Mouse (Mus musculus): ENCODE measurements around the gene Hoxa4. TPM values are rescaled to one million over a fixed set of nuclear protein-coding genes. Genes with fewer than 3 reads are reported as not detected.

Hoxa4 gene
- polyA plus RNA-seq, 1 experiment from 2014 or later, result 0.29 TPM

DNA sequence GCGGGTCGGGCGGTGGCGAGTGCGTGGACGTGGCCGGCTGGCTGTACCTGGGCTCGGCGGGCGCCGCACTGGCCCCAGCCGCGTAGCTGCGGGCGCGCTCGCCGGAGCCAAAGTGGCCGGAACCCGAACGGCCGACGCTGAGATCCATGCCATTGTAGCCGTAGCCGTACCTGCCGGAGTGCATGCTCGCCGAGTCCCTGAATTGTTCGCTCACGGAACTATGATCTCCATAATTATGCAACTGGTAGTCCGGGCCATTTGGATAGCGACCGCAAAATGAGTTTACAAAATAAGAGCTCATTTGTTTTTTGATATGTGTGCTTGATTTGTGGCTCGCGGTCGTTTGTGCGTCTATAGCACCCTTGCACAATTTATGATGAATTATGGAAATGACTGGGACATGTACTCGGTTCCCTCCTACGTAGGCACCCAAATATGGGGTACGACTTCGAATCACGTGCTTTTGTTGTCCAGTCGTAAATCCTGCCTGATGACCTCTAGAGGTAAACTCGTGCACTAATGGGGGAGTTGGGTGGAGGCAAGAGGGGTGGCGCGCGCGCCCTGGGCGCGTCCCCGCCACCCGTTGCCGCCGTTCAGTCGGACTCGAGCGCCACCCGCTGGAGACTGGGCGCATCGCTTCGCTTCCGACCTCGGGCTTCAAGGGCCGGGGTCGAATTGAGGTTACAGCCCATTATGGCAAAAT lies 12.6 kb upstream of the Hoxa4 start, which contains the start of gene Hoxa5:
Gene Hoxa5 (minus strand): TSS at position 538 of the 703 bp plus-strand sequence.
- Histone ChIP-seq H3K4me3 (replicated peaks) (peak within 1 kb of the TSS; percentile 32), H3K36me3 (no peaks in the 10 kb centered on the region), H3K9ac (no peak within 1 kb of the TSS), H3K9me3 (replicated peaks) (no peaks in the 10 kb centered on the region), H3K4me2 (replicated peaks) (peak within 1 kb of the TSS; percentile 45), H3K27ac (replicated peaks) (no peak within 1 kb of the TSS), H3K27me3 (peaks cover 99% of the 10 kb centered on the region), H3K4me1 (peaks cover 24% of the 10 kb centered on the region)
- WGBS, result under 1% methylated on average over 65 of the region's 65 CpGs
- ATAC-seq (ENCODE audit: insufficient number of reproducible peaks, low FRiP score, low TSS enrichment, low read depth), result no peak

- H3K4me2 ChIP-seq (replicated peaks), result peak overlapping the region; percentile 45
- H3K4me3 ChIP-seq (replicated peaks), result peak overlapping the region; percentile 32
- WGBS, result under 1% methylated on average over 46 of the region's 46 CpGs
- H3K4me1 ChIP-seq, result peaks cover 19% of the 10 kb centered on the region
- no peak overlapping the region for H3K27ac ChIP-seq (replicated peaks)
- H3K9me3 ChIP-seq (replicated peaks), result no peaks in the 10 kb centered on the region
- H3K27me3 ChIP-seq, result peaks cover 99% of the 10 kb centered on the region
- H3K9ac ChIP-seq, result no peak overlapping the region
- ATAC-seq (ENCODE audit: insufficient number of reproducible peaks, low FRiP score, low TSS enrichment, low read depth), result no peak
- no peaks in the 10 kb centered on the region for H3K36me3 ChIP-seq
Measured at GRCm38 (mm10) chr6:52203371-52204049, 12.0 kb upstream of the Hoxa4 start.

DNA sequence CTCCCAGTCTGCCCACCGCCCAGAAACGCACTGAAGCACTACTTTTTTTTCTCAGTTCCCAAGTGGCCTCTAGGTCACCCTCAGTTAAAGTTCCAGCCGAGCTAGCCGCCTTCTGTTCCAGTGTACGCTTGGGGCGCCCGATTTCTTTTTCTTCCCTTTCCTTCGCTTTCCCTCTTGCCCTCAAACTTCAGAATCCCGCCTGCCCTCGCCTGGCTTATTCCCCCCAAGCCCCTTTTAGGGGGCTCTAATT lies 11.5 kb upstream of the Hoxa4 start:
- Histone ChIP-seq H3K4me1 (peaks cover 16% of the 10 kb centered on the region), H3K4me3 (replicated peaks) (peak overlapping the region; percentile 32; the same call in 1 of the 2 replicates), H3K27me3 (peaks cover 99% of the 10 kb centered on the region), H3K36me3 (no peaks in the 10 kb centered on the region), H3K9ac (no peak overlapping the region), H3K27ac (replicated peaks) (no peak overlapping the region), H3K4me2 (replicated peaks) (peak overlapping the region; percentile 8; the same call in 1 of the 2 replicates), H3K9me3 (replicated peaks) (no peaks in the 10 kb centered on the region)
- ATAC-seq (ENCODE audit: insufficient number of reproducible peaks, low FRiP score, low TSS enrichment, low read depth), result no peak
- WGBS, result 3% methylated on average over 10 of the region's 10 CpGs

DNA sequence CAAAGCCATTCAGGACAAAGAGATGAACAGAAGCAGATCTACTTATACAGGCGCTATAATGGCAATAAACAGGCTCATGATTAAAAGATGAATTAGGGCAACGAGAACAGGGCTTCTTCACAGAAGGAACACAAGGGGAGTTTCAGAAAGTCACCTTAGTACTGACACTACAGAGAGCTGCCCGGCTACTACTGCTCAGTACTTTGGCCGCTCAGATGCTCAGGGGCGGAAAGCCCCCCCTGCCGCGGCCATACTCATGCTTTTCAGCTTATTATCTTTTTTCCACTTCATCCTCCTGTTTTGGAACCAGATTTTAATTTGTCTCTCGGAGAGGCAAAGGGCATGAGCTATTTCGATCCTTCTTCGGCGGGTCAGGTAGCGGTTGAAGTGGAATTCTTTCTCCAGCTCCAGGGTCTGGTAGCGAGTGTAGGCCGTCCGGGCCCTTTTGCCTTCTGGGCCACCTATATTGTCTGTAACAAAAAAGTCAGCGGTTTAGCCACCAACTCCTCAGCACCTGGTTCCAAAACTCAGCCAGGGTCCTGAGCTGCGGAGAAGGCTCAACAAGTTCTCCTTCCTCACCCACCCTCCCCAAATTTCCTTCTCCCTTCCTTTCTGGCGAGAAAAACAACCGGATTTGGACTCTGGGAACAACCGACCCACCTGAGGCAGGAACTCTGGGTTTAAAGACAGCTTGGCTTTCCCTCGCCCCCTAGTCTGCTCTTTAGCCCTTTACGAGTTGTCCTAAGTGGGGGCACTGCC lies 11.0 kb upstream of the Hoxa4 start:
- WGBS, result 5% methylated on average over 22 of the region's 22 CpGs
- Histone ChIP-seq H3K27me3 (peaks cover 100% of the 10 kb centered on the region), H3K4me2 (replicated peaks) (no peak overlapping the region), H3K9ac (no peak overlapping the region), H3K36me3 (no peaks in the 10 kb centered on the region), H3K4me1 (peaks cover 16% of the 10 kb centered on the region), H3K4me3 (replicated peaks) (peak overlapping the region; percentile 32; the same call in 1 of the 2 replicates), H3K9me3 (replicated peaks) (no peaks in the 10 kb centered on the region), H3K27ac (replicated peaks) (no peak overlapping the region)
- no peak for ATAC-seq (ENCODE audit: insufficient number of reproducible peaks, low FRiP score, low TSS enrichment, low read depth)

DNA sequence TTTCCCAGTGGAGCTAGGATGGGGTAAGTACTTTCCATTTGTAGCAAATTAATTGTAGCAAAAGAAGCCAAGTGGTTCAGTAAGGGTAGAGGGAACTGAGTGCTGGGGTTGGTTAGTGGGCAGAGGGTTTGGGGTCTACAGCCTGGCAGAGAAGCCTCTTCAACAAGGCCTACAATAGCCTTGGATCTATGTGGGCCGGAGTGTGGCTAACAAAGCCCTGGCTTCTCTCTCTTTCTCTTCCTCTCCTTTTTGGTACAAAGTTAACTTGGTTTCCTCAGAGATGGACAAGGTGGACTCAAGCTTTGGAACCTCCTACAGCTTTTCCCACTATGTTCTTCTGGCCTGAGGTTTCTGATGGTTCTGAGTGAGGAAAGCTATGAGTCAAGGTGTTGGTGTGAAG lies 9.7 kb upstream of the Hoxa4 start:
- 25% methylated on average over 1 of the region's 1 CpGs for WGBS
- Histone ChIP-seq H3K9ac (no peak overlapping the region), H3K4me3 (replicated peaks) (no peak overlapping the region), H3K27me3 (peaks cover 100% of the 10 kb centered on the region), H3K36me3 (no peaks in the 10 kb centered on the region), H3K27ac (replicated peaks) (no peak overlapping the region), H3K4me1 (peaks cover 16% of the 10 kb centered on the region), H3K4me2 (replicated peaks) (no peak overlapping the region), H3K9me3 (replicated peaks) (no peaks in the 10 kb centered on the region)
- no peak for ATAC-seq (ENCODE audit: insufficient number of reproducible peaks, low FRiP score, low TSS enrichment, low read depth)

- WGBS, result 21% methylated on average over 10 of the region's 10 CpGs
- H3K9me3 ChIP-seq (replicated peaks), result no peaks in the 10 kb centered on the region
- H3K36me3 ChIP-seq, result no peaks in the 10 kb centered on the region
- no peak overlapping the region for H3K4me2 ChIP-seq (replicated peaks)
- no peak overlapping the region for H3K27ac ChIP-seq (replicated peaks)
- ATAC-seq (ENCODE audit: insufficient number of reproducible peaks, low FRiP score, low TSS enrichment, low read depth), result no peak
- H3K4me3 ChIP-seq (replicated peaks), result no peak overlapping the region
- peaks cover 100% of the 10 kb centered on the region for H3K27me3 ChIP-seq
- H3K4me1 ChIP-seq, result peaks cover 16% of the 10 kb centered on the region
- no peak overlapping the region for H3K9ac ChIP-seq
Measured at GRCm38 (mm10) chr6:52200751-52201250, 9.2 kb upstream of the Hoxa4 start.

DNA sequence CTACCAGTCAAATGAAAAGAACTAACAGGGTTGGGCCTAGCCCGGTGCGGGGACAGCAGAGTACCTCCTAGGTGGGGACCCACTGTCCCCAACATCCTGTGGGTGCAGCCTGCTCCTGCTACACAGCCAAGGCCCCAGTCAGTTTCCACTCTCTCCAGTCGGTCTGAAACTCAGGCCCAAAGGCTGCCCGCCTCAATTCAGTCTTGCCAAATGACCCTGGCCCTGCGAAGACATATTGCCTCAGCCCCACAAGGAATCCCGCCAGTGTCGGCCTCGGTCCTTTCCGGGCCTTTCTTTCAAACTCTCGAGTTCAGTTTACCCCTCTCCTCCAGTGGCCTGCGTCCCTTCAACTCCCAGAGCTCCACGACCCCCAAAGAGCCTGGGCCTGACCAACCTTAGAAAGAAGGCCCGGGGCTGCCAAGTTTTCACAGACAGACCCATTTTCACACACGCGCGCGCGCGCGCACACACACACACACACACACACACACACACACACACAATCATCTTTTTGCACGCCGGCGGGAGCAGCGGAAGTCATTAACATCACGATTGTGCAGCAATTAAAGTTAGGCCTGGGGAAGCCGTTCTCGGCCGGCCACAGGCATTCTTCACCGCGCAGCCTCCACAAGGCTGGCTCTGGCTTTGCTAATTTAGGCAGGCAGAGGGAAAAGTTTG lies 8.7 kb upstream of the Hoxa4 start:
- Histone ChIP-seq H3K4me1 (peaks cover 16% of the 10 kb centered on the region), H3K27me3 (peaks cover 100% of the 10 kb centered on the region), H3K27ac (replicated peaks) (no peak overlapping the region), H3K36me3 (no peaks in the 10 kb centered on the region), H3K9ac (no peak overlapping the region), H3K4me2 (replicated peaks) (no peak overlapping the region), H3K9me3 (replicated peaks) (no peaks in the 10 kb centered on the region), H3K4me3 (replicated peaks) (no peak overlapping the region)
- 11% methylated on average over 30 of the region's 30 CpGs for WGBS
- ATAC-seq (ENCODE audit: insufficient number of reproducible peaks, low FRiP score, low TSS enrichment, low read depth), result no peak

GRCm38 (mm10) chr6:52197271-52197670 lies 5.7 kb upstream of the Hoxa4 start:
- Histone ChIP-seq H3K36me3 (no peaks in the 10 kb centered on the region), H3K4me2 (replicated peaks) (no peak overlapping the region), H3K4me1 (peaks cover under 1% of the 10 kb centered on the region; the same call in 1 of the 2 replicates), H3K9me3 (replicated peaks) (no peaks in the 10 kb centered on the region), H3K27me3 (peaks cover 100% of the 10 kb centered on the region), H3K4me3 (replicated peaks) (no peak overlapping the region), H3K9ac (no peak overlapping the region), H3K27ac (replicated peaks) (no peak overlapping the region)
- WGBS, result 2% methylated on average over 10 of the region's 10 CpGs
- ATAC-seq (ENCODE audit: insufficient number of reproducible peaks, low FRiP score, low TSS enrichment, low read depth), result no peak

- Histone ChIP-seq H3K4me1 (peaks cover 5% of the 10 kb centered on the region), H3K36me3 (no peaks in the 10 kb centered on the region), H3K4me3 (replicated peaks) (no peak overlapping the region), H3K9me3 (replicated peaks) (no peaks in the 10 kb centered on the region), H3K4me2 (replicated peaks) (no peak overlapping the region), H3K9ac (no peak overlapping the region), H3K27me3 (peaks cover 100% of the 10 kb centered on the region), H3K27ac (replicated peaks) (no peak overlapping the region)
- WGBS, result 4% methylated on average over 9 of the region's 9 CpGs
- ATAC-seq (ENCODE audit: insufficient number of reproducible peaks, low FRiP score, low TSS enrichment, low read depth), result no peak
Measured at GRCm38 (mm10) chr6:52196811-52197210, 5.3 kb upstream of the Hoxa4 start.

GRCm38 (mm10) chr6:52194690-52195089 lies 3.1 kb upstream of the Hoxa4 start:
- Histone ChIP-seq H3K4me2 (replicated peaks) (no peak overlapping the region), H3K4me1 (peaks cover 13% of the 10 kb centered on the region), H3K27ac (replicated peaks) (no peak overlapping the region), H3K9ac (no peak overlapping the region), H3K36me3 (no peaks in the 10 kb centered on the region), H3K9me3 (replicated peaks) (no peaks in the 10 kb centered on the region), H3K27me3 (peaks cover 99% of the 10 kb centered on the region), H3K4me3 (replicated peaks) (no peak overlapping the region)
- WGBS, result 5% methylated on average over 10 of the region's 10 CpGs
- ATAC-seq (ENCODE audit: insufficient number of reproducible peaks, low FRiP score, low TSS enrichment, low read depth), result no peak
